Mouse (Mus musculus) spleen, adult 12 weeks (tissue): ENCODE results near the gene Ltbp4.

Source experiments
- DNase-seq: peaks from one replicate; pipeline ENCODE4 v3.0.0; 2022; ENCODE audit warnings: low spot score

Ltbp4 gene

GRCm38 (mm10) chr7:27298033-27298610 is 39.4 kb downstream of the Ltbp4 start:
- DNase-seq: no peak

DNA sequence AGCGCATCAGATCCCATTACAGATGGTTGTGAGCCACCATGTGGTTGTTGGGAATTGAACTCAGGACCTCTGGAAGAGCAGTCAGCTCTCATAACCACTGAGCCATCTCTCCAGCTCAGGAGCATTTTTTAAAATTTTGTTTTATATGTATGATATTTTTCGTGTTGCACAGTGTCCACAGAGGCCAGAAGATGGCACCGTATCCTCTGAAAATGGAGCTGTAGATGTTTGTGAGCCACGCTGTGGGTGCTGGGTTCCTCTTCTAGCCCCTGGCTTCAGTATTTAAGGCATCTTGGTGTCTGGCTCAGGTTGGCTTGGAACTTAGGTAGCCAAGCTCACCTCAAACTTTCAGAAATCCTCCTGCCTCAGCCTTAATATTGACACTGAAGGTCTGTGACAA is 41.0 kb downstream of the Ltbp4 start:
- DNase-seq: no peak

- DNase-seq: no peak
Observed at GRCm38 (mm10) chr7:27295956-27296355, 41.5 kb downstream of the Ltbp4 start.

- no peak for DNase-seq
Observed at GRCm38 (mm10) chr7:27291795-27292466, 45.6 kb downstream of the Ltbp4 start.

GRCm38 (mm10) chr7:27290555-27290954 is 46.9 kb downstream of the Ltbp4 start:
- DNase-seq: no peak

DNA sequence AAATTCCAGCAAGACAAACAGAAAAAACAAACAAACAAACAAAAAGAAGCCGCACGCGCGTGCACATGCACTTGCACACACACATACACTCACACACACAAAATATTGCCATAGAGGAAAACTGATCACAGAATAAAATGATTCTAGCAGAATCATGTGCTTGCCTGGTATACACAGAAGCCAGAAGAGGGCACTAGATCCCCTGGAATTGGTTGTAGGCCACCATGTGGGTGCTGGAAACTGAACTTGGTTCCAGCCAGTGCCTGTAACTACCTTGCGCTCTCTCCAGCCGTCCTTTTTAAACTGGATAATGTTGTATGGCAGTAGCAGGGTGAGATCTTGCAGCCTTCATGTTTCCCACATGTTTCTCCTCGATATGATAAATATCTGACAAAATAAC is 48.8 kb downstream of the Ltbp4 start:
- no peak for DNase-seq

- no peak for DNase-seq
Observed at GRCm38 (mm10) chr7:27285698-27286066, 51.8 kb downstream of the Ltbp4 start.

DNA sequence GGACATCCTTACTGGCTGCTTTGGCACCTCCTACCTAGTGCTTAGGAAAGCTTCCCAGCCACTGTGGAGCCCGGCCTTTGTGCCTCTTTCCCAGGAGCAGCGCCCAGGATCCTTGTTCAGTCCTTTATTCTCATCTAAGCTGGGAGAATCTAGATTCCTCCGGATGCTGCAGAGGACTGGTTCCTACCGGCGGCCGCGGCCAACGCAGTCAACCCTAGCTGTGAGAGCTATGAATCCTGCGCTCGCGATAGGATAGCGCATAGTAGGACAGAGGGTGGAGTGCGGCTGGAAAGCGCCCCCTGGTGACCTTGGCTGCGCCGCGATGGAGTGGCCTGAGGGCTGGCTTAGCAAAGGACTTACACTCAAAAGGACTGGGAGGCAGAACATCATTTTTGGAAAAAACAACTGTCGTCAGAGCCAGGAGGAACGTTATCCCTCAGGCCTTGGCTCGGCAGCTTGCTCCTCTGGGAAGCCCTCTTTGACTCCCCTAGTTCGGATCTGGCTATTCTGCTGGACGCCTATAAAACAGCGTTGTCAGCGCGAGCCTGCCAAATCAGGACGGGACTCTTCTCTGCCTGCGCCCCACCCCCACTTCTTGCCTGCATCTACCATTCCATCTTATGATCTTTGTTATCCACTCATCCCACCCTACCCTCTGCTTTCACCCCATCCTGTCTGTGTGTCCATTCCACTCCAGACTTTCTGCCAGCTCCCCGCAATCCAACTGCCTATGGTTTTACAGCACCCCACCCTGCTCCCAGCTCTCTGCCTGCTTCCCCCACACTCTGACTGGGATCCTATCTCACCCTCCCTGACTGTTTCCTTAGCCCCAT is 52.4 kb downstream of the Ltbp4 start:
- DNase-seq: no peak

GRCm38 (mm10) chr7:27282225-27282624 is 55.3 kb downstream of the Ltbp4 start:
- DNase-seq: no peak

- no peak for DNase-seq
Observed at GRCm38 (mm10) chr7:27281717-27282116, 55.8 kb downstream of the Ltbp4 start.

- DNase-seq: no peak
Observed at GRCm38 (mm10) chr7:27277191-27277590, 60.3 kb downstream of the Ltbp4 start.

GRCm38 (mm10) chr7:27276021-27276420 is 61.5 kb downstream of the Ltbp4 start:
- no peak for DNase-seq

DNA sequence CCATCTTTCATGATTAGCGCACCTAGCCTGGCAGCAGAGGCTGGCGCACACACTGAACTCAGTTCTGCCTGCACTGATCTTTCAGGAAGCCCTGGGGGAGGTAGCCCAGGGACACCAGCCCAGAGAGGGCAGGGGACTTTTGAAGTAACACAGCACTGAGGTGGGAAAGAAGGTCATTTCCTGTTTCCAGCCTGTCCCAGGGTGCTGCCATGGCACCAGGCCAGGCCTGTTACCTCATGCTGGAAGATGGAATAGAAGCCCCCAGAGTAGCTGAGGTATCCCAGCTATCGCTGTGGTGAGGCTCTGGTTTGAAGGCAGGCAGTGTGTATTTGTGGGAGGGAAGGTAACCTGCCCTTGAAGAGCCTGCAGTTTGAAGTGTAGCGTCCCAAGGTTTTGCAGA is 62.6 kb downstream of the Ltbp4 start:
- no peak for DNase-seq

DNA sequence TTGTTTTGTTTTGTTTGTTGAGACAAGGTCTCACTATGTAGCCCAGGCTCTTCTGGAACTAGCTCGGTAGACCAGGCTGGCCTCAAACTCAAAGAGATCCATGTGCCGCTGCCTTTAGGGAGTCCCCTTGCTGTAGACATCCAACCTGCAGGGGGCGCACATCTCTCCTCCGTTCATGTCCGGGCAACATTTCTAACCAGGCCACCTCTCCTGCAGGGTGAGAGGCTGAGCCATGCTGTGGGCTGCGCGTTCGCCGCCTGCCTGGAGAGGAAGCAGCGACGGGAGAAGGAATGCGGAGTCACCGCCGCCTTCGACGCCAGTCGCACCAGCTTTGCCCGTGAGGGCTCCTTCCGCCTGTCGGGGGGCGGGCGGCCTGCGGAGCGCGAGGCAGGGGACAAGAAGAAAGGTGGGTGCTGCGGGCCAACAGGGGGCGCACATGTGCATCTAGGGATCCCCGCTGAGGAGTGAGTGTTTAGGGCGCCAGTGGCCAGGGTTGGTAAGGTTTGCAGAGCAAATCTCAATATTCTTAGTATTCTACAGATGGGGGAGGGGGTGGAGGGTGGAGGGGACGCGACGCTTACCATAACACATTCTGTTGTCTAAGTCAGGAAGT is 63.6 kb downstream of the Ltbp4 start:
- DNase-seq: no peak

GRCm38 (mm10) chr7:27271423-27271822 is 66.1 kb downstream of the Ltbp4 start:
- no peak for DNase-seq

GRCm38 (mm10) chr7:27266515-27267128 is 70.9 kb downstream of the Ltbp4 start:
- DNase-seq: no peak

DNA sequence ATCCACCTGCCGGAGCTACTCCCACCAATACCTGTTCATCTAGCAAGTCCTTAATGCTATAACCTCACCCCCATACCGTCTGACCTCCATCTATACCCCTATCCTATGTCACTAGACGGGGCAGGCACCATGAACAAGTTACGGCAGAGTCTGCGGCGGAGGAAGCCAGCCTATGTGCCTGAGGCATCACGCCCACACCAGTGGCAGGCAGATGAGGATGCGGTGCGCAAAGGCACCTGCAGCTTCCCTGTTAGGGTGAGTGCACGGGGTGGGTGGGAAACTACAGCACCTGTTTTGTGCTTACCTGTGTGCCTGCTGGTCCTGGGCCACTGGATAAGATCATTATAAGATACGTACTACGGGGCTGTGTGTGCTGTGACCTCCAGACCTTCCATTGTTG is 72.7 kb downstream of the Ltbp4 start:
- no peak for DNase-seq

GRCm38 (mm10) chr7:27261888-27262287 is 75.6 kb downstream of the Ltbp4 start:
- DNase-seq: no peak

- no peak for DNase-seq
Observed at GRCm38 (mm10) chr7:27260856-27261255, 76.6 kb downstream of the Ltbp4 start.

- DNase-seq: no peak
Observed at GRCm38 (mm10) chr7:27259771-27260170, 77.7 kb downstream of the Ltbp4 start.

GRCm38 (mm10) chr7:27259271-27259721 is 78.2 kb downstream of the Ltbp4 start:
- no peak for DNase-seq

DNA sequence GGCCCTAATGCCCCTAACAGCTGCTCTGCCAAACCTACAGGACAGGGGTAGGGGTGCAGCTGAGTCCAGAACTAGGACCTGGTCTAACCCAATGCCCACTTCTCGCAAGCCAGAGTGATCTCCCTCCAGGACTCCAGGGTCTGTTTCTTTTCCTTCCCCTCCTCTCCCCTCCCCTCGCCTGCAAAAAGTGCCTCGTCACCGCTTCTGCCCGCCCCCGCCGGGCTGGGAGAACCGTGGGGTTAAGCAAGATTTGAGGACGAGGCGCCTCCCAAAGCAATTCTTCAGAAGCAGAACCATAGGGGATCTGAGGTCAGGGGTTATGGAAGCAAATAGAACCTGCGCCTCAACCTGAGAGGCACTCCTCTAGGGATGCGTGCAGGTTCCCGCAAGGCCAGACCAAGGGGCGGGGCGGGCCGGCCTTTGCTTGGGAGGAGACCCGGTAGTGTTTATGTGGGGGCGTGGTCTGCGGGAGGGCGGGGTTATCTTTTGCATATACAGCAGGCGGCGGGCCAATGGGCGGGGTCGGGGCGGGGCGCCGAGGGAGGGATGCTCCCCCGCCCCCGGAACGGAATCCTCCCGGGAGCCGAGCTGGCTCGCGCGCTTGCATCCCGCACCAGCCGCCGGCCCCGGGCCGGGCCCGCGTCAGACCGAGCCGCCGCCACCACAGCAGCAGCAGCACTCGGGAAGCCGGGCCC is 79.1 kb downstream of the Ltbp4 start, which contains the start of gene Numbl:
Gene Numbl (plus strand): TSS at position 229 of the 695 bp plus-strand sequence.
- DNase-seq: peak; percentile 87
